Mouse (Mus musculus) MEL (cell line): ENCODE measurements around the gene Vti1a. TPM values are rescaled to one million over a fixed set of nuclear protein-coding genes. Genes with fewer than 3 reads are reported as not detected.

Experiments used
- DNase-seq: peaks from one replicate; pipeline ENCODE4 v3.0.0; 2011; ENCODE audit warnings: low read depth, low spot score
- H3K27ac ChIP-seq: 2 replicates; pipeline ENCODE4 v1.5.1; 2012; ENCODE audit warnings: low read depth, mild to moderate bottlenecking, control low read depth, low read length, moderate library complexity; ENCODE audit not compliant: control insufficient read depth
- H3K27me3 ChIP-seq, 2 experiments: fragments of 150-350 bp in 1 of 2; sonication (generic) in 1 of 2; 2 replicates each; pipeline ENCODE4 v1.6.1; 2012; ENCODE audit warnings: low read length in 2 of 2, mild to moderate bottlenecking in 2 of 2, improper control_type of control experiment in 1 of 2, moderate library complexity in 1 of 2; ENCODE audit not compliant: insufficient read depth in 2 of 2, control insufficient read depth in 1 of 2
- H3K36me3 ChIP-seq, 2 experiments: 2 replicates each; pipeline ENCODE4 v1.6.1; 2012 to 2014; ENCODE audit warnings: low read length in 2 of 2, improper control_type of control experiment in 1 of 2, inconsistent platforms in 1 of 2, mild to moderate bottlenecking in 1 of 2; ENCODE audit not compliant: insufficient read depth in 2 of 2, control insufficient read depth in 1 of 2
- H3K4me1 ChIP-seq, 2 experiments: fragments of 150-350 bp in 1 of 2; sonication (generic) in 1 of 2; 2 replicates each; pipeline ENCODE4 v1.6.1; 2012; ENCODE audit warnings: low read length in 2 of 2, improper control_type of control experiment in 1 of 2, mild to moderate bottlenecking in 1 of 2; ENCODE audit not compliant: insufficient read depth in 2 of 2, control insufficient read depth in 1 of 2
- H3K4me3 ChIP-seq, 2 experiments: fragments of 150-350 bp in 1 of 2; sonication (generic) in 1 of 2; 2 replicates each; pipeline ENCODE4 v1.5.1; 2012; ENCODE audit warnings: low read depth in 2 of 2, low read length in 2 of 2, mild to moderate bottlenecking in 2 of 2, moderate library complexity in 2 of 2, control low read depth in 1 of 2, improper control_type of control experiment in 1 of 2; ENCODE audit not compliant: control insufficient read depth in 1 of 2, insufficient read depth in 1 of 2
- H3K79me2 ChIP-seq: 2 replicates; pipeline ENCODE4 v1.6.1; 2012; ENCODE audit warnings: mild to moderate bottlenecking, low read length, moderate library complexity; ENCODE audit not compliant: control insufficient read depth, poor library complexity, insufficient read depth
- H3K9ac ChIP-seq: 2 replicates; pipeline ENCODE4 v1.6.1; 2012; ENCODE audit warnings: low read depth, mild to moderate bottlenecking, control low read depth, low read length, moderate library complexity; ENCODE audit not compliant: control insufficient read depth, poor library complexity, severe bottlenecking
- H3K9me3 ChIP-seq: fragments of 150-350 bp; sonication (generic); replicated peaks from 2 replicates; pipeline ENCODE4 v1.6.1; 2012; ENCODE audit warnings: mild to moderate bottlenecking, low read length, improper control_type of control experiment, moderate library complexity; ENCODE audit not compliant: insufficient read depth
- BHLHE40 ChIP-seq: IDR thresholded peaks from 2 replicates; pipeline ENCODE4 v1.6.1; 2012; ENCODE audit warnings: low read depth, mild to moderate bottlenecking, inconsistent platforms, low read length, improper control_type of control experiment, borderline replicate concordance
- CHD1 ChIP-seq: IDR thresholded peaks from 2 replicates; pipeline ENCODE4 v1.6.1; 2012; ENCODE audit warnings: low read depth, mild to moderate bottlenecking, inconsistent platforms, low read length, improper control_type of control experiment
- CHD2 ChIP-seq: IDR thresholded peaks from 2 replicates; pipeline ENCODE4 v1.6.1; 2011; ENCODE audit warnings: low read length, improper control_type of control experiment
- CTCF ChIP-seq, 3 experiments: IDR thresholded peaks in 2 of 3; conservative IDR thresholded peaks in 1 of 3; 2 replicates each; pipeline ENCODE4 v1.5.1; 2011 to 2012; ENCODE audit warnings: low read length in 3 of 3, low read depth in 2 of 3, mild to moderate bottlenecking in 2 of 3, improper control_type of control experiment in 1 of 3, inconsistent platforms in 1 of 3, mixed read lengths in 1 of 3, moderate library complexity in 1 of 3; ENCODE audit not compliant: control insufficient read depth in 1 of 3, insufficient read depth in 1 of 3, poor library complexity in 1 of 3, severe bottlenecking in 1 of 3
- E2F4 ChIP-seq: IDR thresholded peaks from 2 replicates; pipeline ENCODE4 v1.6.1; 2011; ENCODE audit warnings: low read depth, low read length, improper control_type of control experiment, borderline replicate concordance
- GABPA ChIP-seq: IDR thresholded peaks from 2 replicates; pipeline ENCODE4 v1.6.1; 2012; ENCODE audit warnings: low read depth, mild to moderate bottlenecking, inconsistent platforms, low read length, improper control_type of control experiment, moderate library complexity
- HCFC1 ChIP-seq: IDR thresholded peaks from 2 replicates; pipeline ENCODE4 v1.6.1; 2012; ENCODE audit warnings: low read depth, mild to moderate bottlenecking, inconsistent platforms, low read length, improper control_type of control experiment, moderate library complexity
- KAT2A ChIP-seq: conservative IDR thresholded peaks from 2 replicates; pipeline ENCODE4 v1.6.1; 2012; ENCODE audit warnings: low read depth, low read length, improper control_type of control experiment, inconsistent platforms
- MAFK ChIP-seq: IDR thresholded peaks from 2 replicates; pipeline ENCODE4 v1.6.1; 2011; ENCODE audit warnings: low read depth, mild to moderate bottlenecking, low read length, improper control_type of control experiment, borderline replicate concordance
- MYC ChIP-seq: IDR thresholded peaks from 2 replicates; pipeline ENCODE4 v1.6.1; 2011; ENCODE audit warnings: low read depth, mild to moderate bottlenecking, low read length, improper control_type of control experiment, moderate library complexity
- NRF1 ChIP-seq: IDR thresholded peaks from 2 replicates; pipeline ENCODE4 v1.6.1; 2014; ENCODE audit warnings: low read depth, mild to moderate bottlenecking, inconsistent platforms, low read length, improper control_type of control experiment, moderate library complexity; ENCODE audit not compliant: poor library complexity, insufficient read depth, severe bottlenecking
- POLR2A ChIP-seq, 2 experiments: IDR thresholded peaks; 2 replicates each; pipeline ENCODE4 v1.6.1; 2011 to 2012; ENCODE audit warnings: low read length in 2 of 2, mild to moderate bottlenecking in 2 of 2, control low read depth in 1 of 2, improper control_type of control experiment in 1 of 2, low read depth in 1 of 2, moderate library complexity in 1 of 2; ENCODE audit not compliant: control insufficient read depth in 1 of 2, insufficient read depth in 1 of 2, poor library complexity in 1 of 2
- POLR2AphosphoS2 ChIP-seq: IDR thresholded peaks from 2 replicates; pipeline ENCODE4 v1.6.1; 2011; ENCODE audit warnings: low read length, improper control_type of control experiment
- RAD21 ChIP-seq: IDR thresholded peaks from 2 replicates; pipeline ENCODE4 v1.6.1; 2011; ENCODE audit warnings: mild to moderate bottlenecking, low read depth, low read length, improper control_type of control experiment
- RCOR1 ChIP-seq: IDR thresholded peaks from 2 replicates; pipeline ENCODE4 v1.6.1; 2012; ENCODE audit warnings: low read depth, mild to moderate bottlenecking, inconsistent platforms, low read length, improper control_type of control experiment
- ZC3H11A ChIP-seq: IDR thresholded peaks from 2 replicates; pipeline ENCODE4 v1.6.1; 2012; ENCODE audit warnings: low read depth, mild to moderate bottlenecking, inconsistent platforms, low read length, improper control_type of control experiment
- ZKSCAN1 ChIP-seq: IDR thresholded peaks from 2 replicates; pipeline ENCODE4 v1.6.1; 2012; ENCODE audit warnings: low read depth, mild to moderate bottlenecking, inconsistent platforms, low read length, improper control_type of control experiment, moderate library complexity
- polyA plus RNA-seq, 2 experiments: library from polyadenylated mRNA; stranded (reverse) in 1 of 2; unstranded in 1 of 2; fragments of >175 nt in 1 of 2; fragments of >200 nt in 1 of 2; gene quantifications; 2 replicates each; pipeline versions ENCODE4 v1.2.1 to v1.2.4; 2012; ENCODE audit warnings: low replicate concordance in 2 of 2, low read depth in 1 of 2; ENCODE audit not compliant: insufficient read length in 2 of 2, insufficient read depth in 1 of 2, missing spikeins in 1 of 2
- total RNA-seq: library from RNA; depleted of rRNA; stranded (reverse); fragments of 300-350 nt; gene quantifications from 2 replicates; pipeline ENCODE4 v1.2.3, GENCODE M21; 2012

The Vti1a gene
- total and polyA plus RNA-seq, 3 experiments = 37.2 to 119 (median 42.8) TPM

DNA sequence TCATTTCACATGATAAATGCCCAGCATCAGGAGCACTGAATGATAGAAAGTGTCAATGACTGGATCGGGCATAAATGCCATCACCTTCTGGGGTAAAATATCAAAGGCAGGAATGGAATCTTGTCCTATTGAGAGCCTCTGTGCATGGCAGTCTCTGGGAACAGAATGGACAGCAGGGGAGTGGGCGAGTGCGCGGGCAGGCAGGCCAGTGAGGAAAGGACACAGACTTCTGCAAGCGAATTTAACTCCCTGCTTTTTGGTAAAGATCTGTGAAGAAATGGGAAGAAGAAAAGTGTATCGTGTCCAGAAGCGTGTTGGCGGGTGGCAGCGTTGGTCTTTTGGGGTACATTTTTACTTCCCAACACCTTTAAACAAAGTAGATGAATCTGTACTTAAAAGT lies 207.2 kb downstream of the Vti1a start:
- no peaks in the 10 kb centered on the region for H3K27me3 ChIP-seq
- DNase-seq = no peak
- no peaks in the 10 kb centered on the region for H3K9me3 ChIP-seq
- no peaks in the 10 kb centered on the region for H3K79me2 ChIP-seq
- no peaks in the 10 kb centered on the region for H3K4me1 ChIP-seq
- H3K27ac ChIP-seq = no peak overlapping the region
- no peak overlapping the region for H3K9ac ChIP-seq
- H3K4me3 ChIP-seq = no peak overlapping the region
- TF ChIP-seq CTCF (IDR thresholded peaks at IDR 0.05 in 2 of 3, conservative IDR thresholded peaks at IDR 0.05 in 1 of 3; ENCODE audit: control insufficient read depth in 1 of 3, insufficient read depth in 1 of 3, low read depth in 2 of 3, low read length in 3 of 3, poor library complexity in 1 of 3, severe bottlenecking in 1 of 3) = no peak
- TF ChIP-seq POLR2AphosphoS2 = no peak
- no peak for TF ChIP-seq ZKSCAN1
- TF ChIP-seq NRF1 = no peak
- TF ChIP-seq E2F4 = no peak
- no peak for TF ChIP-seq BHLHE40
- no peak for TF ChIP-seq RCOR1
- no peak for TF ChIP-seq KAT2A
- TF ChIP-seq POLR2A (IDR thresholded peaks at IDR 0.05; ENCODE audit: control insufficient read depth in 1 of 2, insufficient read depth in 1 of 2, low read depth in 1 of 2, low read length in 2 of 2, poor library complexity in 1 of 2) = no peak
- TF ChIP-seq HCFC1 = no peak
- no peak for TF ChIP-seq MYC
- TF ChIP-seq RAD21 = no peak
- no peak for TF ChIP-seq MAFK
- no peak for TF ChIP-seq GABPA
- TF ChIP-seq CHD1 = no peak
- H3K36me3 ChIP-seq = no peaks in the 10 kb centered on the region; a peak in 1 of 4 replicates

GRCm38 (mm10) chr19:55524385-55524784 lies 208.3 kb downstream of the Vti1a start:
- no peak overlapping the region for H3K27ac ChIP-seq
- no peak for DNase-seq
- H3K9me3 ChIP-seq = no peaks in the 10 kb centered on the region
- no peaks in the 10 kb centered on the region; a peak in 1 of 4 replicates for H3K36me3 ChIP-seq
- no peak overlapping the region for H3K9ac ChIP-seq
- no peaks in the 10 kb centered on the region for H3K27me3 ChIP-seq
- no peak overlapping the region for H3K4me3 ChIP-seq
- no peaks in the 10 kb centered on the region for H3K4me1 ChIP-seq
- TF ChIP-seq KAT2A (no peak), ZC3H11A (no peak), RCOR1 (no peak), CHD2 (no peak)
- no peaks in the 10 kb centered on the region for H3K79me2 ChIP-seq
